Mouse (Mus musculus): ENCODE results near the gene Sufu. TPM values are rescaled to one million over a fixed set of nuclear protein-coding genes. Genes with fewer than 3 reads are reported as not detected.

The Sufu gene
- total RNA-seq, 2 experiments from 2014 or later = 19.4 to 20.1 TPM

GRCm38 (mm10) chr19:46362104-46362503, 34.6 kb upstream of the Sufu start:
- DNase-seq (ENCODE audit: extremely low spot score in 1 of 2, low spot score in 2 of 2) = no peak
- Histone ChIP-seq H3K4me3 (no peak overlapping the region), H3K27ac (no peak overlapping the region)
- intact Hi-C loops (cut with DNase I) = no loop called here
- no peak for TF ChIP-seq CTCF (IDR thresholded peaks at IDR 0.05)

GRCm38 (mm10) chr19:46363294-46364009, 33.2 kb upstream of the Sufu start:
- Histone ChIP-seq H3K27ac (no peak overlapping the region), H3K4me3 (no peak overlapping the region)
- no peak for DNase-seq (ENCODE audit: extremely low spot score in 1 of 2, low spot score in 2 of 2)
- intact Hi-C loops (cut with DNase I) = no loop called here
- TF ChIP-seq CTCF (IDR thresholded peaks at IDR 0.05) = no peak

- Histone ChIP-seq H3K27ac (peak overlapping the region; percentile 85), H3K4me3 (peak overlapping the region; percentile 19; the same call in 1 of the 2 replicates)
- peak; percentile 43 to 56 for DNase-seq (ENCODE audit: extremely low spot score in 1 of 2, low spot score in 2 of 2)
- TF ChIP-seq CTCF (IDR thresholded peaks at IDR 0.05) = no peak
- intact Hi-C loops (cut with DNase I) = loop anchor here (2.0 kb wide), 2 partner anchors 29 to 63 kb away; partner anchors contain the start of genes Cuedc2 and Nfkb2
Observed at GRCm38 (mm10) chr19:46367798-46368590, 28.7 kb upstream of the Sufu start.

- intact Hi-C loops (cut with DNase I) = loop anchor here (2.0 kb wide), 2 partner anchors 30 to 64 kb away; partner anchors contain the start of genes Cuedc2 and Nfkb2
- TF ChIP-seq CTCF (IDR thresholded peaks at IDR 0.05) = peak; percentile 70
- H3K27ac ChIP-seq = peak overlapping the region; percentile 85; the same call in 1 of the 2 replicates
- peak; percentile 54 to 62 for DNase-seq (ENCODE audit: extremely low spot score in 1 of 2, low spot score in 2 of 2)
- H3K4me3 ChIP-seq = no peak overlapping the region
Observed at GRCm38 (mm10) chr19:46369204-46369603, 27.5 kb upstream of the Sufu start.

GRCm38 (mm10) chr19:46374477-46375088, 22.1 kb upstream of the Sufu start:
- H3K27ac ChIP-seq = peak overlapping the region; percentile 18; the same call in 1 of the 2 replicates
- DNase-seq (ENCODE audit: extremely low spot score in 1 of 2, low spot score in 2 of 2) = no peak
- no peak for TF ChIP-seq CTCF (IDR thresholded peaks at IDR 0.05)
- H3K4me3 ChIP-seq = no peak overlapping the region
- intact Hi-C loops (cut with DNase I) = no loop called here

GRCm38 (mm10) chr19:46375489-46375888, 21.2 kb upstream of the Sufu start:
- intact Hi-C loops (cut with DNase I) = no loop called here
- DNase-seq (ENCODE audit: extremely low spot score in 1 of 2, low spot score in 2 of 2) = no peak
- TF ChIP-seq CTCF (IDR thresholded peaks at IDR 0.05) = no peak
- H3K27ac ChIP-seq = no peak overlapping the region
- no peak overlapping the region for H3K4me3 ChIP-seq

- Histone ChIP-seq H3K4me3 (no peak overlapping the region), H3K27ac (no peak overlapping the region)
- no peak for DNase-seq (ENCODE audit: extremely low spot score in 1 of 2, low spot score in 2 of 2)
- intact Hi-C loops (cut with DNase I) = no loop called here
- no peak for TF ChIP-seq CTCF (IDR thresholded peaks at IDR 0.05)
Observed at GRCm38 (mm10) chr19:46375891-46376290, 20.8 kb upstream of the Sufu start.

GRCm38 (mm10) chr19:46382275-46382674, 14.4 kb upstream of the Sufu start:
- Histone ChIP-seq H3K27ac (no peak overlapping the region), H3K4me3 (no peak overlapping the region)
- no peak for DNase-seq (ENCODE audit: extremely low spot score in 1 of 2, low spot score in 2 of 2)
- no peak for TF ChIP-seq CTCF (IDR thresholded peaks at IDR 0.05)
- intact Hi-C loops (cut with DNase I) = no loop called here

- DNase-seq (ENCODE audit: extremely low spot score in 1 of 2, low spot score in 2 of 2) = no peak
- Histone ChIP-seq H3K27ac (no peak overlapping the region), H3K4me3 (no peak overlapping the region)
- intact Hi-C loops (cut with DNase I) = no loop called here
- peak; percentile 43 for TF ChIP-seq CTCF (IDR thresholded peaks at IDR 0.05)
Observed at GRCm38 (mm10) chr19:46389872-46390271, 6.8 kb upstream of the Sufu start.

- peak; percentile 60 for TF ChIP-seq CTCF (IDR thresholded peaks at IDR 0.05)
- no peak overlapping the region for H3K27ac ChIP-seq
- intact Hi-C loops (cut with DNase I) = no loop called here
- DNase-seq (ENCODE audit: extremely low spot score in 1 of 2, low spot score in 2 of 2) = no peak
- H3K4me3 ChIP-seq = no peak overlapping the region
Observed at GRCm38 (mm10) chr19:46392018-46392417, 4.7 kb upstream of the Sufu start.

- Histone ChIP-seq H3K27ac (0 out of 2 replicates have a peak overlapping the region, but pooled peaks have one; percentile 6), H3K4me3 (peak overlapping the region; percentile 94)
- DNase-seq (ENCODE audit: extremely low spot score in 1 of 2, low spot score in 2 of 2) = no peak
- intact Hi-C loops (cut with DNase I) = loop anchor here (1.0 to 5.0 kb wide), 3 partner anchors 46 to 133 kb away; partner anchors contain the start of gene Trim8
- no peak for TF ChIP-seq CTCF (IDR thresholded peaks at IDR 0.05)
Observed at GRCm38 (mm10) chr19:46394712-46395108, 2.0 kb upstream of the Sufu start.
